In the genomic region with DNA sequence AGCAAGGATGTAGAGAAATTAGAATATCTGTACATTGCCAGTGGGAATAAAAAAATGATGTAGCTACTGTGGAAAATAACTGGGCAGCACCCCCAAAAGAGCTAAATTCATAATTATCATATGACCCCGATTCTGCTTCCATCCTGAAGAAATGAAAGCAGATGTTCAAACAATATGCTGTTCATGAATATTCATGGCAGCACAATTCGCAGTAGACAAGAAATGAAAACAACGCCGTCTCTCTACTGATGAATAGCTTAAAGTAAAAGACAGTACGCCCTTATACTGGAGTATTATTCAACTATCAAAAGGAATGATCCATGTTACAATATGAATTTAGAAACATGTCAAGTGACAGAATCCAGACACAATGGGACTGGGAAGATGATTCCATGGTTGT, we compare ENCODE assay signal across 23 mouse cellular contexts.
DNase-seq lines count a peak whose midpoint lies in the region; ATAC-seq and TF ChIP-seq lines count a peak whose summit lies in the region.
"Had no signal": no experiment of that assay in that cellular context is flagged by ENCODE, and none has a peak within 500 bp of the region (broad histone marks: within the 10 kb centered on the region; RNA-seq: fewer than 3 reads in every experiment).

No protein-coding gene starts in this region.

- no peaks in the 10 kb centered on the region for H3K36me3 ChIP-seq in forebrain, embryonic 14.5 days (ENCODE audit: control insufficient read depth, insufficient read depth, low read length)
- no peaks in the 10 kb centered on the region for H3K36me3 ChIP-seq in forebrain, embryonic 10.5 days (replicated peaks)
- no peaks in the 10 kb centered on the region for H3K36me3 ChIP-seq in forebrain, embryonic 16.5 days (ENCODE audit: control insufficient read depth, insufficient read depth)
- no peaks in the 10 kb centered on the region for H3K36me3 ChIP-seq in forebrain, embryonic 15.5 days
- no peaks in the 10 kb centered on the region for H3K36me3 ChIP-seq in liver, embryonic 12.5 days
- H3K36me3 ChIP-seq: G1E had no signal

- ATAC-seq in forebrain, embryonic 14.5 days: no peak
- 0 out of 2 replicates have a peak, but pooled peaks have one; percentile 49 for ATAC-seq in forebrain, embryonic 16.5 days
- no peak for ATAC-seq in forebrain, embryonic 15.5 days (replicated peaks)
- ATAC-seq in frontal cortex, adult (ENCODE audit: low TSS enrichment): peak; percentile 57
- no peak for ATAC-seq in liver, embryonic 12.5 days
- ATAC-seq: activated CD4-positive, CD25-positive, alpha-beta regulatory T cell, adult 4 months; CD4-positive, CD25-positive, alpha-beta regulatory T cell, adult 4 months; Patski had no signal

- H3K9ac ChIP-seq in forebrain, embryonic 14.5 days (ENCODE audit: low read length): no peak overlapping the region
- no peak overlapping the region for H3K9ac ChIP-seq in forebrain, embryonic 16.5 days (replicated peaks; ENCODE audit: low read depth, low read length)
- H3K9ac ChIP-seq in forebrain, embryonic 15.5 days (replicated peaks): no peak overlapping the region
- no peak overlapping the region for H3K9ac ChIP-seq in liver, embryonic 12.5 days

- 39% methylated on average over 5 of the region's 5 CpGs for WGBS in forebrain, embryonic 14.5 days
- 93% methylated on average over 5 of the region's 5 CpGs for WGBS in forebrain, embryonic 10.5 days
- WGBS in forebrain, embryonic 16.5 days: 46% methylated on average over 5 of the region's 5 CpGs
- WGBS in forebrain, embryonic 15.5 days: 35% methylated on average over 5 of the region's 5 CpGs
- 72% methylated on average over 5 of the region's 5 CpGs for WGBS in liver, embryonic 12.5 days (ENCODE audit: insufficient replicate concordance)

- TF ChIP-seq CTCF in brain, embryonic 14.5 days (IDR thresholded peaks at IDR 0.05; ENCODE audit: borderline replicate concordance, extremely low read depth, insufficient read depth, insufficient read length): no peak

- no peaks in the 10 kb centered on the region for H3K27me3 ChIP-seq in forebrain, embryonic 14.5 days (replicated peaks; ENCODE audit: control insufficient read depth, insufficient read depth, low read length)
- H3K27me3 ChIP-seq in forebrain, embryonic 10.5 days (ENCODE audit: poor library complexity, severe bottlenecking): no peaks in the 10 kb centered on the region
- no peaks in the 10 kb centered on the region for H3K27me3 ChIP-seq in forebrain, embryonic 16.5 days (replicated peaks; ENCODE audit: control insufficient read depth, insufficient read depth, low read length)
- no peaks in the 10 kb centered on the region for H3K27me3 ChIP-seq in forebrain, embryonic 15.5 days
- H3K27me3 ChIP-seq in liver, embryonic 12.5 days (replicated peaks): no peaks in the 10 kb centered on the region
- H3K27me3 ChIP-seq: CH12.LX, Patski had no signal

- H3K4me1 ChIP-seq in forebrain, embryonic 14.5 days (ENCODE audit: control insufficient read depth, insufficient read depth, low read length): no peaks in the 10 kb centered on the region
- H3K4me1 ChIP-seq in forebrain, embryonic 10.5 days: peaks cover 11% of the 10 kb centered on the region
- H3K4me1 ChIP-seq in forebrain, embryonic 16.5 days (replicated peaks; ENCODE audit: control insufficient read depth, insufficient read depth, low read length): no peaks in the 10 kb centered on the region
- H3K4me1 ChIP-seq in forebrain, embryonic 15.5 days: no peaks in the 10 kb centered on the region
- no peaks in the 10 kb centered on the region for H3K4me1 ChIP-seq in liver, embryonic 12.5 days

- H3K9me3 ChIP-seq in forebrain, embryonic 14.5 days (replicated peaks; ENCODE audit: control insufficient read depth, low read length): no peaks in the 10 kb centered on the region
- H3K9me3 ChIP-seq in forebrain, embryonic 10.5 days: no peaks in the 10 kb centered on the region
- no peaks in the 10 kb centered on the region; the same call in 1 of the 2 replicates for H3K9me3 ChIP-seq in forebrain, embryonic 16.5 days (ENCODE audit: control insufficient read depth, low read length)
- H3K9me3 ChIP-seq in forebrain, embryonic 15.5 days: no peaks in the 10 kb centered on the region
- H3K9me3 ChIP-seq in liver, embryonic 12.5 days (replicated peaks): no peaks in the 10 kb centered on the region

- no peak overlapping the region for H3K4me2 ChIP-seq in forebrain, embryonic 14.5 days (ENCODE audit: low read length)
- no peak overlapping the region for H3K4me2 ChIP-seq in forebrain, embryonic 16.5 days (ENCODE audit: low read length)
- no peak overlapping the region for H3K4me2 ChIP-seq in forebrain, embryonic 15.5 days (replicated peaks)
- H3K4me2 ChIP-seq in liver, embryonic 12.5 days: no peak overlapping the region

- DNase-seq in forebrain, embryonic 14.5 days (ENCODE audit: low spot score): peak; percentile 36
- no peak for DNase-seq in forebrain, embryonic 10.5 days (ENCODE audit: extremely low spot score, low spot score)
- DNase-seq in frontal cortex, postnatal 10 days (ENCODE audit: low spot score in 2 of 2): no peak
- DNase-seq in brain, embryonic 14.5 days (ENCODE audit: low read depth): peak; percentile 52
- DNase-seq: adrenal gland, adult 2 months; adrenal gland, adult 8-10 months; adrenal gland, postnatal 10 days; adrenal gland, postnatal 14 days; adrenal gland, postnatal 25 days; adrenal gland, postnatal 36 days; B cell, adult 2 months; cerebellum, adult 11 months; cerebellum, adult 11-12 months; cerebellum, adult 18-20 months had no signal

- no peak overlapping the region for H3K4me3 ChIP-seq in forebrain, embryonic 14.5 days (ENCODE audit: low read depth, low read length)
- no peak overlapping the region for H3K4me3 ChIP-seq in forebrain, embryonic 10.5 days
- no peak overlapping the region for H3K4me3 ChIP-seq in forebrain, embryonic 16.5 days (replicated peaks; ENCODE audit: low read length)
- H3K4me3 ChIP-seq in forebrain, embryonic 15.5 days: no peak overlapping the region
- H3K4me3 ChIP-seq in liver, embryonic 12.5 days: no peak overlapping the region

- no peak overlapping the region for H3K27ac ChIP-seq in forebrain, embryonic 14.5 days (ENCODE audit: low read depth, low read length)
- no peak overlapping the region for H3K27ac ChIP-seq in forebrain, embryonic 10.5 days
- no peak overlapping the region for H3K27ac ChIP-seq in forebrain, embryonic 16.5 days (ENCODE audit: low read length)
- no peak overlapping the region for H3K27ac ChIP-seq in forebrain, embryonic 15.5 days (replicated peaks)
- H3K27ac ChIP-seq in liver, embryonic 12.5 days: no peak overlapping the region

- TF ChIP-seq POLR2A in brain, embryonic 14.5 days (IDR thresholded peaks at IDR 0.05; ENCODE audit: borderline replicate concordance, extremely low read depth, insufficient read depth, insufficient read length, poor library complexity, severe bottlenecking): no peak

Comparison
In these comparisons a context has a peak if more than half of its experiments do, and no peak if none do; other contexts are left out.
1. ATAC-seq: peak in forebrain, embryonic 16.5 days (single experiment) and frontal cortex, adult (single experiment); none in forebrain, embryonic 14.5 days (single experiment), forebrain, embryonic 15.5 days (single experiment) and liver, embryonic 12.5 days (single experiment).
2. DNase-seq: peak in forebrain, embryonic 14.5 days (single experiment) and brain, embryonic 14.5 days (single experiment); none in forebrain, embryonic 10.5 days (single experiment) and frontal cortex, postnatal 10 days (0 of 2).